Mouse (Mus musculus) left cerebral cortex, postnatal 36 days (tissue): Measurements from ENCODE around the gene Cox7a1. TPM values are rescaled to one million over a fixed set of nuclear protein-coding genes. Genes with fewer than 3 reads are reported as not detected.
A peak's percentile ranks its signal among the peaks of the same experiment; 100 is the strongest.

ENCODE experiments used
- DNase-seq, 2 experiments: peaks; one replicate each; pipeline ENCODE4 v3.0.0; 2021 to 2022; ENCODE audit warnings: low spot score in 2 of 2, mixed read lengths in 1 of 2
- intact Hi-C: fragments of 180-260 bp; cut with DNase I; formaldehyde crosslinking; loops from one replicate; pipeline ENCODE4 v1.15.1; 2025
- total RNA-seq, 2 experiments: library from RNA; stranded (reverse); gene quantifications; 2 replicates each; pipeline ENCODE4 v1.2.3; 2021

The Cox7a1 gene
- total RNA-seq, 2 experiments from 2014 or later = 5.8 to 6.0 TPM

- intact Hi-C loops = no loop called here
Measured at GRCm38 (mm10) chr7:30213881-30214280, 29.9 kb downstream of the Cox7a1 start.

GRCm38 (mm10) chr7:30215875-30216274 is 31.9 kb downstream of the Cox7a1 start:
- intact Hi-C loops = loop anchor here (2.0 kb wide), 1 partner anchor 35 kb away; no protein-coding TSS in a partner anchor
- no peak for DNase-seq

More at GRCm38 (mm10) chr7:30213881-30214280, 29.9 kb downstream of the Cox7a1 start:
- DNase-seq = no peak

DNA sequence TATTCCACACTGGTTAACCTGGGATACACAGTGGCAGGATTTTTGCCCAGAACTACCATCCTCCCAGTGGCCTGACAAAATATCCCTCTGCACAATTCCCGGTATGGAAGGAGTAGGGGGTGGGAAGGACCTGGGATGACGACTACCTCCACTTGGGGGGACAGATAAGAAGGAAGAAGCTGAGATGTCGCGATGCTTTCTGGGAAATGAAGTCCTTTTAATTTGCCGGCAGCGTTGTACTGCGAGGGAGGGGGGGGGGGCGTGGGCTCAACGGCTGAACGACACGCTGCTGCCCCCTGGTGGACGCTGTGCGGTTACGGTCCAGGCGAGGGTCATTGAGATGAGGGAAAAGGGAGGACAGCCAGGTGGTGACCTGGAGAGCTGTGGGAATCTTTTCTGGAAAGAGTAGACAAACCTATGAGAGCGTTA is 32.8 kb downstream of the Cox7a1 start:
- intact Hi-C loops = loop anchor here (2.0 kb wide), 1 partner anchor 36 kb away; no protein-coding TSS in a partner anchor
- peak; percentile 56 to 58 for DNase-seq

DNA sequence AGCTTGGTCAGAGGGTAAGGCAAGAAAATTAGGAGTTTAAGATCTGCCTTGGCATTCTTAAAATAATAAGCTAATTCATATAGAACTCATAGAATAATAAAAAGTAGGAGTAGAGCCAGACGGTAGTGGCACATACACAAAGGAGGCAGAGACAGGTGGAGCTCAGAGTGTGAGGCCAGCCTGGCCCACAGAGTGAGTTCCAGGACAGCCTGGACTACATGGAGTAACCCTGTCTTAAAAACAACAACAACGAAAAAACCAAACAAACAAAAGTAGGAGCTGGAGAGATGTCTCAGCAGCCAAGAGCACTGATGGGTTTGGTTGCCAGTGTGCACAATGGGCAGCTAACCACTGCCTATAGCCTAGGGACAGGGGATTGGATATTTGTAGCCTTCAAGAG is 33.3 kb downstream of the Cox7a1 start:
- no peak for DNase-seq
- intact Hi-C loops = loop anchor here (2.0 kb wide), 1 partner anchor 36 kb away; no protein-coding TSS in a partner anchor

DNA sequence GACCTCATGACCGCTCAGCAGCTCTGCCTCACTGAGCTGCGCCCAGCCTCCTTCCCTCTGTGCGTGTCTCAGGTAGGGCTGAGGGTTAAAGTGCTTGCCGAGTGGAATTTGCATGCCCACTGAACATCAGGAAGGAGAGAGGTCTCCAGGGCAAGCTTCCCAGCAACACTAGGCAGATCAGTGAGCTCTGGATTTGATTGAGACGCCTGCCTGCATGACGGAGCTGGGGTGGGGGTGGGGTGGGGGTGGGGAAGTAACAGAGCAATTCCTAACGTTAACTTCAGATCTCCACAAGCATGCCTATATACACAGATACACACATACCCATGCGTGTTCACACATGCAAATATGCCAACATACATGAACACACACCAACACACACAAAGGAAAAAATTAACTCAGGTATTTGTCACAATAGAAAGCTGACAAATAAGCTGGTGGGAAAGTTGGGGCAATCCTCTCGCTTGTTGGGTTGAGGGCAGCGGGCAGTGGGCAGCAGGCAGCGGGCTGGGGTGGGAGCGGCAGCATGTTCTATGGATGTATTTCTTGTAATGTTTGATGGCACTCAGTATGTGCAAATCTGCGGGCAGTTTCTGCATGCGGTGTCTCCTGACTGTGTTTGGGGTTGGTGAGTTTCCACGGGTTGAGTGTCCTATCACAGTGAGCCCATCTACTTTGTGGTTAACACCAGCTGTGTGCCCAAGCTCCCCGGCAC is 35.5 kb downstream of the Cox7a1 start:
- intact Hi-C loops = no loop called here
- peak; percentile 23 to 26 for DNase-seq

GRCm38 (mm10) chr7:30220008-30220356 is 36.0 kb downstream of the Cox7a1 start:
- no peak for DNase-seq
- intact Hi-C loops = no loop called here

GRCm38 (mm10) chr7:30221433-30221832 is 37.5 kb downstream of the Cox7a1 start:
- DNase-seq = no peak
- intact Hi-C loops = no loop called here

DNA sequence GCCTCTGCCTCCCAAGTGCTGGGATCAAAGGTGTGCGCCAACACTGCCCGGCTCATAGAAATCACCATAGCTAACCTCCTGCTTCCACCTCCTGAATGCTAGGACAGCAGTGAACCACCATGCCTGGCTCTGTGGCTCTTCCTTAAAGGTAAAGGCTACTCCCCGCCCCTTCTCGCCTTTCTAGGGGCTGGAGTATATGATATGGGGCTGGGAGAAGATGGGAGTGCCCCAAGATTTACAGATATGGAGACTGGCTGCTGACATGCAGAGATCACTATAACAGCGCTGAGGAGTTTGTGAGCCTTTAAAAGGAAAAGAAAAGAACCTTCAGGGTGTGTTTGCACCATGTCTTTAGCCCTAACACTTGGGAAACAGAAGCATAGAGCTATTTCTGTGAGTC is 38.3 kb downstream of the Cox7a1 start:
- intact Hi-C loops = no loop called here

DNA sequence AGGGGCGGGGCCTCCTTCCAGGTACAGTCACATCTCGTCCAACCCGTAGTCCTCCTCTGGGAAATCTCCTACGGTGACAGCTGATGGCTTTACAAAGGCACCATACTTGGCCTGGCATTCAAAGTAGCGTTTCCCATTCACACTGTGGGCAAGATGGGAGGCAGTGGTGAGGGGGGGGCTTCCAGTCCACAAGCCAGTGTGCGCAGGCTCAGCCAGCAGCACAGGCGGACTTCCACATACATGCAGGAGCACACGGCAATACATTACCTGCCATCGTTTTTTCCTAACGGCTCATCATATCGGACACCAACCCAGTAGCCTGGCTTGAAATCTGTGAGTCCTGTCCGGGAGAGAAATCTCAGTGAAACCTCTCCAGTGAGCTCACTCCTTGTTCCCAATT is 40.3 kb downstream of the Cox7a1 start:
- intact Hi-C loops = no loop called here

More for the DNA sequence above, 38.3 kb downstream of the Cox7a1 start:
- no peak for DNase-seq

GRCm38 (mm10) chr7:30231328-30231668 is 47.4 kb downstream of the Cox7a1 start:
- DNase-seq = no peak
- intact Hi-C loops = loop anchor here (5.0 kb wide), 1 partner anchor 51 kb away; the partner anchor contains the start of genes Thap8 and Wdr62

More for the DNA sequence above, 40.3 kb downstream of the Cox7a1 start:
- DNase-seq = no peak

DNA sequence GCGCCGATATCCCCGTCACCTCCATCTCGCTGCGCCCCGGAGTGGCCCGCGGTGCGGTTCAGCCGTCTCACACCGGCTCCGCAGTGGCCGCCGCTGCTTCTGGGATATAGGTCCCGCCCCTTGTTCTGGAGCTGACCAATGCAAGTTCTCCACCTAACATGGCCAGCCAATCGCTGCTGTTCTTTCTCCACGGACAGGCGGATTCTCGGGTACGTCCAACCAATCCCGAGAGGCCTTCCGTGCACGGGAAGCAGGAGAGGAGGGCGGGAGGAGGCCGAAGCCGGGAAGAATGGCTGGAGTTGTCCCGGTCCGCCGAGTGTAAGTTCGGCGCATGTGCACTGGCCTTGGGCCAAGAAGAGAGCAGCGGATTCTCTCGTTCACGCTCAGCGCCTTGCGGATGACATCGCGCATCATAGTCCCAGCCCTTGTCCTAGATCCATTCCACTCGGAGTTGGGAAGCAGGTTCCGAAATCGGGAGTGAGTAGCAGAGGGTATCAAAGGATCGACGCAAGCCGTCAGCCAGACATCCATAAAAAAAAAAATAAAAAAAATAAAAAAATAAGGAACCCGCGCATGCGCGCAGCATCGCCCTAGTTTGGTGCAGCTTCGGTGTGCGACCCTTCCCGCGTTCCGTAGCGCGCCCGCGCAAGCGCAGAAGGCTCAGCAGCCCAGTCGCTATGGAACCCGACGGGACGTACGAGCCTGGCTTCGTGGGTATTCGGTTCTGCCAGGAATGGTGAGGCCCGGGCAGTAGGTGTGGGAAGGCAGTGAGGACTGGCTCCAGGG is 47.9 kb downstream of the Cox7a1 start, which contains the start of the genes Polr2i and Tbcb:
Gene Polr2i, plus strand, starts transcription at position 280 of the 786 bp plus-strand sequence.
Gene Tbcb, minus strand, starts transcription at position 604 of the 786 bp plus-strand sequence.
- DNase-seq = peak; percentile 99
- intact Hi-C loops = loop anchor here (5.0 kb wide), 1 partner anchor 50 kb away; the partner anchor contains the start of genes Thap8 and Wdr62

DNA sequence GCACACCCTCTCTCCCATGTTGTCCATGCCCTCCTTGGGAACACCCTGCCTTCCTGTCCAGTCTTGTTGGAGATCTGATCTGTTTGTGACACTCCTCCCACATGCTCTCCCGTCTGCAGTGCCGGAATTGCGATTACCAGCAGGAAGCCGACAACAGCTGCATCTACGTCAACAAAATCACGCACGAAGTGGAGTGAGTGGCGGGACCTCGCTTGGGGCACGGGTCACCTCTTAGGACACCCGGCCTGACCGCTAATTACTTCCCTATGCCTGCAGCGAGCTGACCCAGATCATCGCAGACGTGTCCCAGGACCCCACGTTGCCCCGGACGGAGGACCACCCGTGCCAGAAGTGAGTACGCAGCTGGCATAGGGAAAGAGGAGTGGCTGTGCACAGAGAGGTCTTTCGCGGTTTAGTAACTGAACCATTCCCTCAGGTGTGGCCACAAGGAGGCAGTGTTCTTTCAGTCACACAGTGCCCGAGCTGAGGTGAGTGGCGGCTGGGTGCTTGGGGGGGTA is 48.7 kb downstream of the Cox7a1 start:
- DNase-seq = peak in 1 of 2 experiments; percentile 18
- intact Hi-C loops = loop anchor here (5.0 kb wide), 1 partner anchor 50 kb away; the partner anchor contains the start of genes Thap8 and Wdr62

DNA sequence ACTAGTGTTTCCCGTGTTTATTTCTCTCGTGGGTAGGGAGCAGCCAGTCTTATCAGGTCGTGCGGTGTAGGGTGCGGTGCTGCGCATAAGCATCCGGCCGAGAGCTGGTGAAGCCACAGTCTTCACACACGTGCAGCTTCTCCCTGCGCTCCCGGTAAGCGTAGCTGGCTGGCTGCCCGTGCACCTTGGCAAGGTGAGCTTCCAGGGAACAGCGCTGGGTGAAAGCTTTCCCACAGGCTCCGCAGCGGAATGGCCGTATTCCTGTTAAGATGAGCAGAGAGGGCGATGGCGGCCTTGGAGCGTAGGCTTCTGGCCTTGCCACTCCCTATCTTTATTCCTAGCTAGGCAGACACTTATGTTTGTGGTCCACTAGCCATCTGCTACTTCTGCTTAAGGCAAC is 49.4 kb downstream of the Cox7a1 start:
- DNase-seq = peak in 1 of 2 experiments; percentile 35
- intact Hi-C loops = loop anchor here (5.0 kb wide), 1 partner anchor 49 kb away; the partner anchor contains the start of genes Thap8 and Wdr62

- DNase-seq = no peak
- intact Hi-C loops = loop anchor here (5.0 kb wide), 1 partner anchor 48 kb away; the partner anchor contains the start of genes Thap8 and Wdr62
Measured at GRCm38 (mm10) chr7:30234276-30234858, 50.4 kb downstream of the Cox7a1 start.

DNA sequence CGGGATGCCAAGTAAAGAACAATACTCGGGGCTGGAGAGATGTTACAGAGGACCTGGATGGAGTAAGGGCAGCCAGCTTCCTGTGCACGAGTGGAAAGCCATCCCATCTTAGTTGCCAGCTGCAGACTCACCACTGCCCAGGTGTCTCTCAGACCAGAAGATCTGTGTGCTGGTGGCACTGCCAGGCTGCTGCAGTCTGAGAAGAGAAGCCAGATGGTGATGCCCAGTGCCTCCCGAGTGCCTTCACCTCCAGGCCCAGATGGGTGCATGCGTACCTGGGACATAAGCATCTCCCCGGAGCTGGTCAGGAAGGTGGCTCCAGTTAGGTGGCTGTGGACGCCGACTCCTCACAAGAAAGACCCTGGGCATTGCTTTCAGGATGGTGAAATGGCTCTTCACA is 51.1 kb downstream of the Cox7a1 start:
- intact Hi-C loops = no loop called here
- DNase-seq = no peak

- DNase-seq = no peak
- intact Hi-C loops = no loop called here
Measured at GRCm38 (mm10) chr7:30235625-30236024, 51.7 kb downstream of the Cox7a1 start, which contains the start of gene Ovol3. Gene Ovol3, minus strand, starts transcription at chr7:30235725.
